Mouse (Mus musculus) R1 (cell line): ENCODE results near the gene Cryaa.

Experiments used
- DNase-seq: peaks from one replicate; pipeline ENCODE4 v3.0.0-alpha.2; 2018; ENCODE audit warnings: low read depth, low spot score

Cryaa gene

GRCm38 (mm10) chr17:31677507-31677906, at the start of gene Cryaa:
Cryaa (plus strand) TSS chr17:31677807.
- DNase-seq = no peak

GRCm38 (mm10) chr17:31627961-31628360, 49.6 kb upstream of the Cryaa start:
- DNase-seq = no peak

GRCm38 (mm10) chr17:31631081-31631800, 46.4 kb upstream of the Cryaa start:
- DNase-seq = no peak

- DNase-seq = no peak
These were observed 44.6 kb upstream of the Cryaa start for GRCm38 (mm10) chr17:31633007-31633406.

GRCm38 (mm10) chr17:31634896-31635295, 42.7 kb upstream of the Cryaa start:
- no peak for DNase-seq

GRCm38 (mm10) chr17:31635781-31636180, 41.8 kb upstream of the Cryaa start:
- peak; percentile 46 for DNase-seq

GRCm38 (mm10) chr17:31636277-31636941, 41.2 kb upstream of the Cryaa start:
- DNase-seq = peak; percentile 47

- DNase-seq = peak; percentile 91
These were observed 40.4 kb upstream of the Cryaa start, which contains the start of gene Cbs for GRCm38 (mm10) chr17:31636942-31637811. Cbs (minus strand) TSS chr17:31637238.

GRCm38 (mm10) chr17:31637866-31638570, 39.6 kb upstream of the Cryaa start:
- no peak for DNase-seq

- no peak for DNase-seq
These were observed 38.0 kb upstream of the Cryaa start for GRCm38 (mm10) chr17:31639651-31640050.

- peak; percentile 89 for DNase-seq
These were observed 35.3 kb upstream of the Cryaa start for GRCm38 (mm10) chr17:31642331-31642730.

GRCm38 (mm10) chr17:31642913-31643312, 34.7 kb upstream of the Cryaa start:
- peak; percentile 90 for DNase-seq

GRCm38 (mm10) chr17:31646199-31647002, 31.2 kb upstream of the Cryaa start:
- peak; percentile 65 for DNase-seq

GRCm38 (mm10) chr17:31652152-31652551, 25.5 kb upstream of the Cryaa start:
- no peak for DNase-seq

GRCm38 (mm10) chr17:31653277-31653676, 24.3 kb upstream of the Cryaa start:
- no peak for DNase-seq

- peak; percentile 42 for DNase-seq
These were observed 22.2 kb upstream of the Cryaa start for GRCm38 (mm10) chr17:31655366-31655765.

GRCm38 (mm10) chr17:31656682-31657081, 20.9 kb upstream of the Cryaa start:
- no peak for DNase-seq

- DNase-seq = peak; percentile 30
These were observed 20.2 kb upstream of the Cryaa start for GRCm38 (mm10) chr17:31657141-31657983.

- peak; percentile 27 for DNase-seq
These were observed 19.5 kb upstream of the Cryaa start for GRCm38 (mm10) chr17:31658136-31658467.
